Mouse (Mus musculus): ENCODE measurements around the gene Ttc32. TPM values are rescaled to one million over a fixed set of nuclear protein-coding genes. Genes with fewer than 3 reads are reported as not detected.
A peak's percentile ranks its signal among the peaks of the same experiment; 100 is the strongest.

The Ttc32 gene
- polyA plus RNA-seq, 1 experiment = 7.5 TPM

GRCm38 (mm10) chr12:9046674-9047073, 16.9 kb downstream of the Ttc32 start:
- TF ChIP-seq POLR2A (IDR thresholded peaks at IDR 0.05; ENCODE audit: insufficient read depth, low read length) = no peak
- TF ChIP-seq CTCF (IDR thresholded peaks at IDR 0.05; ENCODE audit: low read depth, low read length) = no peak
- no peak for TF ChIP-seq EP300 (IDR thresholded peaks at IDR 0.05; ENCODE audit: insufficient read depth, low read depth, low read length)
- no peak overlapping the region for H3K27ac ChIP-seq (ENCODE audit: insufficient read depth, low read length)
- H3K36me3 ChIP-seq (ENCODE audit: control insufficient read depth, insufficient read depth, low read length, poor library complexity, severe bottlenecking) = no peaks in the 10 kb centered on the region
- no peak overlapping the region for H3K4me3 ChIP-seq (ENCODE audit: low read depth, low read length)
- H3K4me1 ChIP-seq (ENCODE audit: control insufficient read depth, insufficient read depth, low read length) = peaks cover 1% of the 10 kb centered on the region
- no peaks in the 10 kb centered on the region for H3K27me3 ChIP-seq (ENCODE audit: control insufficient read depth, insufficient read depth, low read length, poor library complexity, severe bottlenecking)
- no peak overlapping the region for H3K9ac ChIP-seq (ENCODE audit: low read depth, poor library complexity, severe bottlenecking)
- H3K9me3 ChIP-seq (replicated peaks; ENCODE audit: control insufficient read depth, insufficient read depth, low read length, poor library complexity, severe bottlenecking) = no peaks in the 10 kb centered on the region

DNA sequence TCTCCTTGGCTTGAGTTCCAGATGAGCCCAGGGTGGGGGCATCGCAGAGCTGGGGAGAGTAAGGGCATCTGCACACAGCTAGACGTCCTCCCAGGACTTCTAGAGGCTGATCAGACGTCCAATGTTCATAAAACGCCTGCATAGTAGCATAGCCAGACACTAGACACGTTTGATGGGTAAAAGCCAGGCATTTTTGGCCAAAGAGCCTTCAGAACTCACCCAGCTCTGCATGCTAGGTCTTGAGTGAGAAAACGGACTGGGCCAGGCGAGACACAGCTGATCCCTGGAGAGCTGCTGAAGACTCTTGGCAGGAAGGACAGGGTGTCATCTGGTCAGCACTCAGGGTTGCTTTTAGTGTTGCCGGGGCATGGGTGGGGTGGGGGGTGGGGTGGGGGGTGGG, 18.3 kb downstream of the Ttc32 start:
- H3K9me3 ChIP-seq (replicated peaks; ENCODE audit: control insufficient read depth, insufficient read depth, low read length, poor library complexity, severe bottlenecking) = no peaks in the 10 kb centered on the region
- peaks cover 1% of the 10 kb centered on the region for H3K4me1 ChIP-seq (ENCODE audit: control insufficient read depth, insufficient read depth, low read length)
- no peaks in the 10 kb centered on the region for H3K36me3 ChIP-seq (ENCODE audit: control insufficient read depth, insufficient read depth, low read length, poor library complexity, severe bottlenecking)
- H3K27me3 ChIP-seq (ENCODE audit: control insufficient read depth, insufficient read depth, low read length, poor library complexity, severe bottlenecking) = no peaks in the 10 kb centered on the region
- no peak overlapping the region for H3K9ac ChIP-seq (ENCODE audit: low read depth, poor library complexity, severe bottlenecking)
- H3K27ac ChIP-seq (ENCODE audit: insufficient read depth, low read length) = no peak overlapping the region
- no peak overlapping the region for H3K4me3 ChIP-seq (ENCODE audit: low read depth, low read length)
- TF ChIP-seq POLR2A (IDR thresholded peaks at IDR 0.05; ENCODE audit: insufficient read depth, low read length) = no peak
- TF ChIP-seq CTCF (IDR thresholded peaks at IDR 0.05; ENCODE audit: low read depth, low read length) = no peak
- TF ChIP-seq EP300 (IDR thresholded peaks at IDR 0.05; ENCODE audit: insufficient read depth, low read depth, low read length) = no peak

- Histone ChIP-seq H3K36me3 (ENCODE audit: control insufficient read depth, insufficient read depth, low read length, poor library complexity, severe bottlenecking) (no peaks in the 10 kb centered on the region), H3K4me3 (ENCODE audit: low read depth, low read length) (no peak overlapping the region), H3K9ac (ENCODE audit: low read depth, poor library complexity, severe bottlenecking) (no peak overlapping the region), H3K27me3 (ENCODE audit: control insufficient read depth, insufficient read depth, low read length, poor library complexity, severe bottlenecking) (no peaks in the 10 kb centered on the region), H3K9me3 (replicated peaks; ENCODE audit: control insufficient read depth, insufficient read depth, low read length, poor library complexity, severe bottlenecking) (no peaks in the 10 kb centered on the region), H3K27ac (ENCODE audit: insufficient read depth, low read length) (no peak overlapping the region), H3K4me1 (ENCODE audit: control insufficient read depth, insufficient read depth, low read length) (no peaks in the 10 kb centered on the region)
- TF ChIP-seq POLR2A (IDR thresholded peaks at IDR 0.05; ENCODE audit: insufficient read depth, low read length) (no peak), EP300 (IDR thresholded peaks at IDR 0.05; ENCODE audit: insufficient read depth, low read depth, low read length) (no peak), CTCF (IDR thresholded peaks at IDR 0.05; ENCODE audit: low read depth, low read length) (no peak)
These were observed 21.0 kb downstream of the Ttc32 start for GRCm38 (mm10) chr12:9050824-9051223.

DNA sequence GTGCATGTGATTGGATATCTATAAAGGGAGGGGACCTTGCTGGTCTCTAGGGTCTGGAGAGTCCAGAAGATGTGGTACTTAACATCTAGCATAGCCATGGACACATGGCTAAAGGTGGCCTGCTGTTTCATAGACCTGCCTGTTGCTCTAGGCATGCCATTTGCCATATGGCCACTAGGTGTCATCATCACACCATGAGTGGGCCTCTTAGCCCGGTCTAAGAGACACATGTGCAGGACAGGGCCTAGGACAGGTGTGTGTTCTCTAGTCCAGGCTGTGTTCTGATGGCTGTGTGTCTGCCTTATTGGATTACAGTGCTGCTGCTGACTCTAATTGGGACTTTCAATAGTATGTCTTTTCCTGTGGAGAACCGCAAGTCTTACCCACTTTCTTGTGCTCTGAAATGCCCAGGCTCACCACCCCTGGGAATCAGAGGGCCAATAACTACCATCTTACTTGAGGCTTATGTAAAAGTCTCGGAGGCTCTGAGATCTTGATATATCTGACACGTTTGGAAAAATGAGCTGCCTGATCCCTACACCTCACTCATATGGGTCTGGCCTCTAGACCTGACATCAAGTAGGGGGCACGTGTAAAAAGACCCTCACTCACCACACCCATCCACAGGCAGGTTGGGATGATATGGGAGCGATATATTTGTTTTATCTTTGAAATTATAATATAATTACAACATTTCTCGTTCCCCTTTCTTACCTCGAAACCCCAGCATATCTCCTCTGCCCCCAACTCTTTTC, 22.5 kb downstream of the Ttc32 start:
- TF ChIP-seq EP300 (IDR thresholded peaks at IDR 0.05; ENCODE audit: insufficient read depth, low read depth, low read length) (no peak), POLR2A (IDR thresholded peaks at IDR 0.05; ENCODE audit: insufficient read depth, low read length) (no peak), CTCF (IDR thresholded peaks at IDR 0.05; ENCODE audit: low read depth, low read length) (peak; percentile 99)
- H3K4me3 ChIP-seq (ENCODE audit: low read depth, low read length) = no peak overlapping the region
- H3K36me3 ChIP-seq (ENCODE audit: control insufficient read depth, insufficient read depth, low read length, poor library complexity, severe bottlenecking) = no peaks in the 10 kb centered on the region

DNA sequence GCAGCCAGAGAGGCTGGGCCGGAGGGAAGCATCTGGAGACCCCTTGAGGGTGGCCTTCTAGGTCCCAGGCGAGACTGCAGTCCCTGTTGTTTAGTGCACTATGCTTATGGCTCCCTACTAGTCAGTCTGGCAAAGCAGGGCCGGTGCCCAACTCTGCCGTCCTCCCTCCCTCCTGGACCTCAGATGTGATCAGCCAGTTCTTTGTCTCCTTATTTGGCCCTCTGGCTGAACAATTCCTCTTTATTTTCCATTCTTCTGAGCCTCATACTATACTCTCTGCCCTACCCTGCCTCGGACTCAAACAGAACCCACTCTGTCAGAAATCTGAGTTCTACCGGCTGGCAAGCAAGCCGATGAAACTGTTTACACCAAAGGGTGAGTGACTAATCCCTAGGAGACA, 23.5 kb downstream of the Ttc32 start:
- no peaks in the 10 kb centered on the region for H3K9me3 ChIP-seq (replicated peaks; ENCODE audit: control insufficient read depth, insufficient read depth, low read length, poor library complexity, severe bottlenecking)
- no peaks in the 10 kb centered on the region for H3K27me3 ChIP-seq (ENCODE audit: control insufficient read depth, insufficient read depth, low read length, poor library complexity, severe bottlenecking)
- no peaks in the 10 kb centered on the region for H3K4me1 ChIP-seq (ENCODE audit: control insufficient read depth, insufficient read depth, low read length)
- no peak overlapping the region for H3K9ac ChIP-seq (ENCODE audit: low read depth, poor library complexity, severe bottlenecking)
- H3K27ac ChIP-seq (ENCODE audit: insufficient read depth, low read length) = no peak overlapping the region
- no peak overlapping the region for H3K4me3 ChIP-seq (ENCODE audit: low read depth, low read length)
- no peaks in the 10 kb centered on the region for H3K36me3 ChIP-seq (ENCODE audit: control insufficient read depth, insufficient read depth, low read length, poor library complexity, severe bottlenecking)
- no peak for TF ChIP-seq CTCF (IDR thresholded peaks at IDR 0.05; ENCODE audit: low read depth, low read length)
- TF ChIP-seq POLR2A (IDR thresholded peaks at IDR 0.05; ENCODE audit: insufficient read depth, low read length) = no peak
- TF ChIP-seq EP300 (IDR thresholded peaks at IDR 0.05; ENCODE audit: insufficient read depth, low read depth, low read length) = no peak

More for the DNA sequence above, 22.5 kb downstream of the Ttc32 start:
- Histone ChIP-seq H3K27me3 (ENCODE audit: control insufficient read depth, insufficient read depth, low read length, poor library complexity, severe bottlenecking) (no peaks in the 10 kb centered on the region), H3K9ac (ENCODE audit: low read depth, poor library complexity, severe bottlenecking) (no peak overlapping the region), H3K27ac (ENCODE audit: insufficient read depth, low read length) (no peak overlapping the region), H3K9me3 (replicated peaks; ENCODE audit: control insufficient read depth, insufficient read depth, low read length, poor library complexity, severe bottlenecking) (no peaks in the 10 kb centered on the region), H3K4me1 (ENCODE audit: control insufficient read depth, insufficient read depth, low read length) (no peaks in the 10 kb centered on the region)

DNA sequence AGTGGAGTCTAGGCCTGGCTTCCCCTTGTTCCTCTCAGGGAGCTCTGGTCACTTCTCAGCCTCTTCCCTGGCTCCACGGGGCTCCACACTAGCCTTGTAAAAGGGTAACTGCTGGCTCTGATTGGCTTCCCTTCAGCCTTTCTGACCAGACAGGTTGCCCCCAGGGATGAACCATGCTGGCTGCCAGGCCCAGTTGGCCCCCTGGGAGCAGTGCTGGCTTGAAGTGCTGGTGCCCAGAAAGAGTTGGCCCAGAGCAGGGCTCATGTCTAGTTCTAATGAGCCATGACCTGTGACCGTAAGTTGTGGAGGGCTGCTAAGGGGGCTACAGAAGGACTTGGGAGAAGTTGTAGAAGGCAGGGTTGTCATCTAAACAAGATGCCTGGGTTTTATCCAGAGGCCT, 24.2 kb downstream of the Ttc32 start:
- Histone ChIP-seq H3K9ac (ENCODE audit: low read depth, poor library complexity, severe bottlenecking) (no peak overlapping the region), H3K4me1 (ENCODE audit: control insufficient read depth, insufficient read depth, low read length) (no peaks in the 10 kb centered on the region), H3K36me3 (ENCODE audit: control insufficient read depth, insufficient read depth, low read length, poor library complexity, severe bottlenecking) (no peaks in the 10 kb centered on the region), H3K27me3 (ENCODE audit: control insufficient read depth, insufficient read depth, low read length, poor library complexity, severe bottlenecking) (no peaks in the 10 kb centered on the region), H3K9me3 (replicated peaks; ENCODE audit: control insufficient read depth, insufficient read depth, low read length, poor library complexity, severe bottlenecking) (no peaks in the 10 kb centered on the region), H3K4me3 (ENCODE audit: low read depth, low read length) (no peak overlapping the region), H3K27ac (ENCODE audit: insufficient read depth, low read length) (no peak overlapping the region)
- TF ChIP-seq POLR2A (IDR thresholded peaks at IDR 0.05; ENCODE audit: insufficient read depth, low read length) = no peak
- TF ChIP-seq CTCF (IDR thresholded peaks at IDR 0.05; ENCODE audit: low read depth, low read length) = no peak
- TF ChIP-seq EP300 (IDR thresholded peaks at IDR 0.05; ENCODE audit: insufficient read depth, low read depth, low read length) = no peak

Measured in ES-Bruce4 (cell line).